Mouse (Mus musculus) stomach, postnatal 0 days (tissue): ENCODE data around the gene Dnaaf5.

Source experiments
- CTCF ChIP-seq: IDR thresholded peaks from 2 replicates; pipeline ENCODE4 v1.5.1; 2016; ENCODE audit warnings: antibody characterized with exemption, low read depth, mild to moderate bottlenecking, moderate library complexity
- EP300 ChIP-seq: optimal IDR thresholded peaks from 2 replicates; pipeline ENCODE3; 2016; ENCODE audit warnings: antibody characterized with exemption

GRCm38 (mm10) chr5:139220006-139220515 is 70.0 kb downstream of the Dnaaf5 start:
- TF ChIP-seq CTCF (no peak), EP300 (no peak)
